Mouse (Mus musculus): ENCODE measurements around the gene Sebox. TPM values are rescaled to one million over a fixed set of nuclear protein-coding genes. Genes with fewer than 3 reads are reported as not detected.

The Sebox gene
- total RNA-seq, 2 experiments from 2014 or later, result 0.98 to 1.2 TPM

Other genes with a start within 250 kb of the Sebox start
- 100 to 1,000 TPM; 179 to 197 TPM for gene 2610507B11Rik, start 241.7 kb upstream of the Sebox start, total RNA-seq (2021)
- 10 to 100 TPM; 15.3 to 19.1 TPM for gene BC030499, start 212.6 kb upstream of the Sebox start, total RNA-seq (2021)
- 1 to 10 TPM; 8.0 to 8.9 TPM for gene Spag5, start 201.9 kb upstream of the Sebox start, total RNA-seq (2021)
- 100 to 1,000 TPM; 771 to 821 TPM for gene Aldoc, start 180.5 kb upstream of the Sebox start, total RNA-seq (2021)
- 10 to 100 TPM; 67.0 to 67.7 TPM for gene Pigs, start 175.0 kb upstream of the Sebox start, total RNA-seq (2021)
- gene Unc119, start 160.0 kb upstream of the Sebox start, total RNA-seq (2021), result 10 to 100 TPM; 27.9 to 30.2 TPM
- under 1 TPM in 1 of 2 experiments, not detected in 1; 0.09 TPM for gene Foxn1, start 116.9 kb upstream of the Sebox start, total RNA-seq (2021)
- gene Slc13a2, start 81.2 kb upstream of the Sebox start, total RNA-seq (2021), result not detected
- 10 to 100 TPM; 10.5 to 11.2 TPM for gene Slc46a1, start 37.8 kb upstream of the Sebox start, total RNA-seq (2021)
- 10 to 100 TPM; 34.3 to 36.5 TPM for gene Sarm1, start 5.7 kb upstream of the Sebox start, total RNA-seq (2021)
- 10 to 100 TPM; 71.6 to 75.3 TPM for gene Vtn, start 4.4 kb upstream of the Sebox start, total RNA-seq (2021)
- gene Tmem199, start 8.7 kb downstream of the Sebox start, total RNA-seq (2021), result 10 to 100 TPM; 38.8 to 45.1 TPM
- gene Poldip2, start 8.7 kb downstream of the Sebox start, total RNA-seq (2021), result 100 to 1,000 TPM; 104 to 115 TPM
- gene Tnfaip1, start 32.9 kb downstream of the Sebox start, total RNA-seq (2021), result 10 to 100 TPM; 38.5 to 39.0 TPM
- 10 to 100 TPM; 90.3 to 91.2 TPM for gene Ift20, start 32.9 kb downstream of the Sebox start, total RNA-seq (2021)
- gene Tmem97, start 47.3 kb downstream of the Sebox start, total RNA-seq (2021), result 10 to 100 TPM; 19.8 to 20.7 TPM
- 100 to 1,000 TPM; 113 to 115 TPM for gene Nlk, start 193.9 kb downstream of the Sebox start, total RNA-seq (2021)
- 10 to 100 TPM; 17.5 to 18.4 TPM for gene Ccnq, start 248.3 kb downstream of the Sebox start, total RNA-seq (2021)